Mouse (Mus musculus) cerebellum, adult 2 months (tissue): Measurements from ENCODE around the gene Gm45213.

Source experiments
- CTCF ChIP-seq: fragments of 200-500 bp; IDR thresholded peaks from 2 replicates; pipeline ENCODE4 v1.5.1; 2011; ENCODE audit warnings: low read depth, mild to moderate bottlenecking, control low read depth, low read length, moderate library complexity, borderline replicate concordance; ENCODE audit not compliant: insufficient read depth
- POLR2A ChIP-seq: fragments of 200-500 bp; IDR thresholded peaks from 2 replicates; pipeline ENCODE4 v1.6.1; 2011; ENCODE audit warnings: low read length, control low read depth, borderline replicate concordance; ENCODE audit not compliant: insufficient read depth

GRCm38 (mm10) chr7:66088077-66088476 lies 44.7 kb downstream of the Gm45213 start:
- TF ChIP-seq CTCF, result no peak
- no peak for TF ChIP-seq POLR2A
